Mouse (Mus musculus) limb, embryonic 13.5 days (tissue): Measurements from ENCODE around the gene Ak4. TPM values are rescaled to one million over a fixed set of nuclear protein-coding genes. Genes with fewer than 3 reads are reported as not detected.
"Not testable (repeated sequence)": the region's sequence is repeated elsewhere in the genome, so short reads cannot be mapped to it uniquely, and the experiment has no call there.

ENCODE experiments used
- ATAC-seq: fragments of 200-750 bp; cut with Nextera tagmentation; 2 replicates; pipeline ENCODE4 v1.8.0; 2017; ENCODE audit warnings: low read depth, moderate number of reproducible peaks, moderate TSS enrichment; ENCODE audit not compliant: low FRiP score
- H3K27ac ChIP-seq: fragments of 300-500 bp; sonication (generic); 2 replicates; pipeline ENCODE4 v1.5.1; 2015; ENCODE audit warnings: inconsistent platforms, mild to moderate bottlenecking, moderate library complexity
- H3K27me3 ChIP-seq: fragments of 300-500 bp; sonication (generic); 2 replicates; pipeline ENCODE4 v1.6.1; 2015; ENCODE audit warnings: mild to moderate bottlenecking, inconsistent platforms
- H3K36me3 ChIP-seq: fragments of 300-500 bp; sonication (generic); 2 replicates; pipeline ENCODE4 v1.6.1; 2015; ENCODE audit warnings: inconsistent platforms, mild to moderate bottlenecking, moderate library complexity
- H3K4me1 ChIP-seq: fragments of 300-500 bp; sonication (generic); 2 replicates; pipeline ENCODE4 v1.6.1; 2015; ENCODE audit warnings: inconsistent platforms
- H3K4me2 ChIP-seq: fragments of 300-500 bp; sonication (generic); replicated peaks from 2 replicates; pipeline ENCODE4 v1.6.1; 2015; ENCODE audit warnings: inconsistent platforms, mild to moderate bottlenecking, moderate library complexity
- H3K4me3 ChIP-seq: fragments of 300-500 bp; sonication (generic); 2 replicates; pipeline ENCODE4 v1.5.1; 2015; ENCODE audit warnings: moderate library complexity, mild to moderate bottlenecking, inconsistent platforms
- H3K9ac ChIP-seq: fragments of 300-500 bp; sonication (generic); 2 replicates; pipeline ENCODE4 v1.6.1; 2015; ENCODE audit warnings: mild to moderate bottlenecking, inconsistent platforms
- H3K9me3 ChIP-seq: fragments of 300-500 bp; sonication (generic); 2 replicates; pipeline ENCODE4 v1.6.1; 2016; ENCODE audit warnings: inconsistent platforms
- WGBS: fragments of 180-500 bp; shearing (Covaris S2); methylation state at CpG from one replicate; pipeline ENCODE4 v1.1.7; 2015; 5-methylcytosine and 5-hydroxymethylcytosine counted together
- polyA plus RNA-seq: library from polyadenylated mRNA; unstranded; fragments of >200 nt; fragmentation: Nextera tagmentation; extraction: Ambion mirVana; gene quantifications from 2 replicates; pipeline ENCODE4 v1.2.1, GENCODE M21; 2015

The Ak4 gene
- polyA plus RNA-seq, result 12.1 and 13.2 TPM in 2 replicates

DNA sequence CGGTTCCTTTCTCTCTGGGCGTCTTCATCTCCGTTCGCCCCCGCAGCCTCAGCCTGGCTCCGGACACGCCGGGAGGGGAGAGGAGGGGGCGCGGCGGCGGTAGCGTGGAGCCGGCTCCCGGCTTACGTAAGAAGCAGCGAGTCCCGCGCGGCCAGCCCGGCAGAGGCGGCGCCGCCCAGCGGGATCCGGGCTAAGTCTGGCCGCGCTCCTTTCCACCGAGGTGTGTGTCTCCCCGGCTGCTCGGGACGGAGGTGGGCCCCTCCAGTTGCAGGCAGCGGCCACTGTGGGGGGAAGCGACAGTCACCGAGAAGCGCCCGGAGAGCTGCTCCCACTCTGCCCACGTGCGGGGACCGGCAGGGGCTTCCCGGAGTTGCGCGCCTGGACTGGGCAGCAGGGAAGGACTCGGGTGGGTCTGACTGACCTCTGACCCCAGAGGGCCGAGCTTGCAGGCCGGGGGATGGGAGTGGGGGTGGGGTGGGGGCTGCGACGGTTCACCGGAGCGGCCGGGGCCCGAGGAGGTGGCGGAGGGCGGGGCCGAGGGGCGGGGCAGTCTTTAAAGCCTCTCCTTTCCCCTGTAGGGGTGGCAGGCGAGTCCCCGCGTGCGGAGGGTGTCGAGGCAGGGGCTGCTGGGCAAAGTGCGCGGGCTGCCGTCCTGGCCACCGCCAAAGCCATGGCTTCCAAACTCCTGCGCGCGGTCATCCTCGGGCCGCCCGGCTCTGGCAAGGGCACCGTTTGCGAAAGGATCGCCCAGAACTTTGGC lies at the start of gene Ak4:
TSS of gene Ak4 (plus strand) at position 127 of the 760 bp plus-strand sequence.
- no peaks in the 10 kb centered on the region for H3K9me3 ChIP-seq
- peak within 1 kb of the TSS; percentile 48 for H3K27ac ChIP-seq
- peaks cover 6% of the 10 kb centered on the region; the same call in 1 of the 2 replicates for H3K27me3 ChIP-seq
- peak within 1 kb of the TSS; percentile 85 for H3K9ac ChIP-seq
- ATAC-seq, result peak; percentile 85
- peak within 1 kb of the TSS; percentile 87 for H3K4me2 ChIP-seq
- WGBS, result under 1% methylated on average over 53 of the region's 74 CpGs
- peak within 1 kb of the TSS; percentile 80 for H3K4me3 ChIP-seq
- peaks cover 14% of the 10 kb centered on the region for H3K4me1 ChIP-seq
- H3K36me3 ChIP-seq, result no peaks in the 10 kb centered on the region

DNA sequence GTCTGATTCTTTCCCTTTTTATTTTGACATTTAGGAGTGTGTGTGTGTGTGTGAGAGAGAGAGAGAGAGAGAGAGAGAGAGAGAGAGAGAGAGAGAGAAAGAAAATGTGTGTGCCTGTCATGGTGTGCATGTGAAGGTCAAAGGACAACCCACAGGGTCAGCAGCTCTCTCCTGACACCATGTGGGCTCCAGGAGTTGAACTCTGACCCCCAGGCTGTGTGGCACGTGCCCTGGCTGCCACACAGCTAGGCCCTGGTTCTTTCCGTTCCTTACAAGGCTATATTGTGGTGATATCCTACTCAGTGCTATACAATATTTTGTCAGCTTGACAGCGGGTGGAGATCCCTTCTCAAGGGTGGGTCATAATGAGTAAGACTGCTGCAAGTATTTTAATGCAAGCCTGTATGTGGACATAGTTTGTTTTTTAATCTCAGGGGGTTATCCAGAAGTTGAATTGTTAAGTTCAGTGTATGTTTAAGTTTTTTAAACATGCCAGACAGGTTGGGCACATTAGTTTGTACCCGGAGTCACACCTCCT lies 49.3 kb upstream of the Ak4 start:
- Histone ChIP-seq H3K27ac (no peak overlapping the region), H3K9me3 (no peaks in the 10 kb centered on the region), H3K27me3 (no peaks in the 10 kb centered on the region), H3K4me1 (no peaks in the 10 kb centered on the region), H3K4me3 (no peak overlapping the region), H3K36me3 (no peaks in the 10 kb centered on the region), H3K9ac (no peak overlapping the region), H3K4me2 (no peak overlapping the region)
- WGBS, result 63% methylated on average over 4 of the region's 4 CpGs
- no peak for ATAC-seq

DNA sequence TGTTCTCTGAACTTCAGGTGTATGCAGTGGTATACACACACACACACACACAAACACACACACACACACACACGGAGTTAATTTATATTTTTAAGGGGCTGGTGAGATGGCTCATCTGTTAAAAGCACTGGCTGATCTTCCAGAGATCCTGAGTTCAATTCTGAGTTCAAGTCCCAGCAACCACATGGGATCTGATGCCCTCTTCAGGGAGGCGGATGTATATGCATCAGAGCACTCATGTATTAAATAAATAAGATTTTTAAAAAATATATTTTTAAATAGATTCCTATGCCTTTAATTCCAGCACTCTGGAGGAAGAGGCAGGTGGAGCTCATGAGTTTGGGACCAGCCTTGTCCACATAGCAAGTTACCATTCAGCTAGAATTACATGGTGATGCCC lies 46.8 kb upstream of the Ak4 start:
- WGBS, result 66% methylated on average over 2 of the region's 2 CpGs
- ATAC-seq, result no peak
- no peak overlapping the region for H3K4me3 ChIP-seq
- no peaks in the 10 kb centered on the region for H3K4me1 ChIP-seq
- no peaks in the 10 kb centered on the region for H3K9me3 ChIP-seq
- H3K27me3 ChIP-seq, result no peaks in the 10 kb centered on the region
- no peak overlapping the region for H3K9ac ChIP-seq
- H3K4me2 ChIP-seq, result no peak overlapping the region
- no peak overlapping the region for H3K27ac ChIP-seq
- no peaks in the 10 kb centered on the region for H3K36me3 ChIP-seq

DNA sequence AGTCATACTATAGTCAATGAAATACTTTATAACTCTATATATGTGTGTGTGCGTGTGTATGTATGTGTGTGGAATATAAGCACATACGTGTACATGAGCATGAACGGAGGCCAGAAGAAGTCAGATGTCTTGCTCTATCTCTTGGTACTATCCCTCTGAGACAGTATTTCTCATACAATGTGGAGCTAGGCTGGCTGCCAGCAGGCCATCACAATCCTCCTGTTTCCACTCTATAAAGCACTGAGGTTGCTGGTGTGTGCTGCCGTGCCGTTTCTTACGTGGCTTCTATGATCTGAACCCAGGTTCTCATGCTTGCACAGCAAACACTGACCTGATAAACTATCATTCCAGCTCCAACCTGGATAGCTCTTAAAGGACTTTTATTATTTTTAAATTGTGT lies 46.3 kb upstream of the Ak4 start:
- H3K9me3 ChIP-seq, result no peaks in the 10 kb centered on the region
- no peak overlapping the region for H3K4me3 ChIP-seq
- H3K9ac ChIP-seq, result no peak overlapping the region
- no peaks in the 10 kb centered on the region for H3K36me3 ChIP-seq
- H3K4me2 ChIP-seq, result no peak overlapping the region
- no peak for ATAC-seq
- no peak overlapping the region for H3K27ac ChIP-seq
- 93% methylated on average over 6 of the region's 6 CpGs for WGBS
- no peaks in the 10 kb centered on the region for H3K4me1 ChIP-seq
- H3K27me3 ChIP-seq, result no peaks in the 10 kb centered on the region

DNA sequence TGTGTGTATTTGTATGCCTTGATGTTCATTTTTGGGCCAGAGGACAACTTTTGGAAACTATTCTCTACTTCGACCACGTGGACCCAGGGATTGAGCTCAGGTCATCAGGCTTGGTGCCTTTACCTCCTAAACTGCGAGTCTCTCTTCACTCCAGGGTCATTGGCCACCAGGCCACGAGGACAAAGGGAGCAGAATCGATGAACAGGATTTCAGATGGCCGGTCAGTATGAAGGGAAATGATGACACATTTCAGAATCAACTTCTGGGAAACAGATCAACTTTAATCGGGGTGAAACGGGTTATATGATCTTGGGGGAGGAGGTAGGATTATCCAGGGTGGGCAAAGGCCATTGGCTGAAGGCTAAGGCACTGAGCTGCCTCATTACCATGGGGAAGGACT lies 45.0 kb upstream of the Ak4 start:
- H3K4me2 ChIP-seq, result no peak overlapping the region
- ATAC-seq, result no peak
- H3K4me1 ChIP-seq, result no peaks in the 10 kb centered on the region
- H3K9ac ChIP-seq, result no peak overlapping the region
- no peak overlapping the region for H3K4me3 ChIP-seq
- no peaks in the 10 kb centered on the region for H3K9me3 ChIP-seq
- no peak overlapping the region for H3K27ac ChIP-seq
- WGBS, result 78% methylated on average over 8 of the region's 8 CpGs
- no peaks in the 10 kb centered on the region for H3K36me3 ChIP-seq
- H3K27me3 ChIP-seq, result no peaks in the 10 kb centered on the region

DNA sequence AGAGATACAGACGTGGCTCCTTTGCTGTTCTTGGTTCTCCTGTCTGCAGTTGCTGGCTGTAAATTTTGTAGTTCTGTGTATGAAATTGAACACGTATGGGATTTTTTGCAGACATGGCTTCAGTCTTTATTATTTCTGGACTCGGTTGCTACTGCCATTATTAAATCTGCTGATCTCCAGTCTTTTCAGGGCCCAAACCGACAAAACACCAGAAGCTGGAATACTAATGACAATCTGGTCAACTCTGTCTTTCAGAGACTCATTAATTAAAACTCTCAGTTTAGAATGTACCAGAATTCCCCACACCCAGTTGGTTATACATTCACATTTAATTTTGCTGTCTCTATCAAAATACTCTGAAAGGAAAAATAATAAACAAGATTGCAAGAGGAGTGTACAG lies 42.2 kb upstream of the Ak4 start:
- H3K27ac ChIP-seq, result no peak overlapping the region
- H3K4me3 ChIP-seq, result no peak overlapping the region
- no peak overlapping the region for H3K9ac ChIP-seq
- 72% methylated on average over 4 of the region's 4 CpGs for WGBS
- ATAC-seq, result no peak
- no peaks in the 10 kb centered on the region for H3K9me3 ChIP-seq
- H3K27me3 ChIP-seq, result no peaks in the 10 kb centered on the region
- no peaks in the 10 kb centered on the region for H3K4me1 ChIP-seq
- H3K36me3 ChIP-seq, result no peaks in the 10 kb centered on the region
- no peak overlapping the region for H3K4me2 ChIP-seq

DNA sequence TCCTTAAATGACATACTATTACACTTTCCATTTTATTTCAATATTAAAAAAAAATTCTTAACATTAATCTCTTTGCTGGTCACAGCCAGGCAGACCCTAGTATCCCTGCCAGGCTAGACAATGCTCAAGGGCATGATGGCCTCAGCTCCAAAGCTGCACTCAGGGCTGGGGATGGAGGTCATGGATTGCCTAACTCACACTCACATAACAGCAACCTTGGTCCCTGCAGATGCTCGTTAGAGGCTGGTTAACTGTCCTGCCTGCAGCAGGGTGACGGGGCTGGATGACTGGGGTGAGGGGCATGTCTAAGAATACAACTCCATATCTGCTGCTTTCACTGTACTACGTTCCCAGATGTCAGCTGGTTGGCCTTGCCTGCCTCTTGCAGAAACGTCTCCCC lies 40.8 kb upstream of the Ak4 start:
- Histone ChIP-seq H3K36me3 (no peaks in the 10 kb centered on the region), H3K9ac (no peak overlapping the region), H3K4me3 (no peak overlapping the region), H3K4me2 (no peak overlapping the region), H3K27ac (no peak overlapping the region), H3K9me3 (no peaks in the 10 kb centered on the region), H3K4me1 (no peaks in the 10 kb centered on the region), H3K27me3 (no peaks in the 10 kb centered on the region)
- ATAC-seq, result no peak
- 52% methylated on average over 4 of the region's 4 CpGs for WGBS

DNA sequence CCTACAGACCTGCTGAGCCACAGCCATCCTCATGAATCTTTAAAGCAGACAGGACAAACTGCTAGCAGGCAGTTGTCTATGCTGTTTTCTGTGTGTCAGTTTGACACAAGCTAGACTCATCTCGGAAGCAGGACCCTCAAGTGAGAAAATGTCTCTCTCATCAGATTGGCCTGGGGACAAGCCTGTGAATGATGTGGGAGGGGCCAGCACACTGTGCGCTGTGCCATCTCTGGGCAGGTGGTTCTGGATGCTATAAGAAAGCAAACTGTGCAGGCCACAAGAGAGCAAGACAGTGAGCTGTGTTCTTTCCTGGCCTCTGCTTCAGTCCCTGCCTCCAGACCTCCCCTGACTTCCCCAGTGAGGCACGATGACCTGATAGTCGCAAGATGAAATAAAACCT lies 40.3 kb upstream of the Ak4 start:
- no peak overlapping the region for H3K27ac ChIP-seq
- no peaks in the 10 kb centered on the region for H3K9me3 ChIP-seq
- H3K9ac ChIP-seq, result no peak overlapping the region
- no peaks in the 10 kb centered on the region for H3K4me1 ChIP-seq
- H3K27me3 ChIP-seq, result no peaks in the 10 kb centered on the region
- no peaks in the 10 kb centered on the region for H3K36me3 ChIP-seq
- 76% methylated on average over 4 of the region's 4 CpGs for WGBS
- no peak overlapping the region for H3K4me3 ChIP-seq
- no peak overlapping the region for H3K4me2 ChIP-seq
- no peak for ATAC-seq

DNA sequence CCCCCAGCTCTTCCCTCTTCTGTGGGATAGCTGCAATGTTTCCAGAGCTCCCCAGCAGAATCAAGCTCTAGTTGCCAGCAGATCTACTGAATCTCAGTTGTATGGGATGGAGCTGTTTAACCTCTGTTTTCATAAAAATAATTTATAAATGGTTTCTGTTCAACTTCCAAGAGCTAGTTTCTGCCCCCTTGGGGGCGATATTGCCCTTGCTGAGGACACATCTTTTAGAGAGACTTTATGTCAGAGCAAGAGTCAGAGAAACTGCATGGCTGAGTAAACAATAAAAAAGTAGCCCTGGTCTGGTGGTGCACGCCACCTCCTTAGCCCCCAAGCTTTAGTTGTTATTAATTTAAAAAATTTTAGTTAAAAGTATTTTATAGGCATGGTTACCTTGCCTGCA lies 34.1 kb upstream of the Ak4 start:
- no peaks in the 10 kb centered on the region for H3K9me3 ChIP-seq
- no peaks in the 10 kb centered on the region for H3K27me3 ChIP-seq
- H3K27ac ChIP-seq, result no peak overlapping the region
- H3K4me1 ChIP-seq, result no peaks in the 10 kb centered on the region
- no peak overlapping the region for H3K4me3 ChIP-seq
- H3K4me2 ChIP-seq, result no peak overlapping the region
- H3K36me3 ChIP-seq, result no peaks in the 10 kb centered on the region
- ATAC-seq, result no peak
- no peak overlapping the region for H3K9ac ChIP-seq
- WGBS, result 52% methylated on average over 2 of the region's 2 CpGs

DNA sequence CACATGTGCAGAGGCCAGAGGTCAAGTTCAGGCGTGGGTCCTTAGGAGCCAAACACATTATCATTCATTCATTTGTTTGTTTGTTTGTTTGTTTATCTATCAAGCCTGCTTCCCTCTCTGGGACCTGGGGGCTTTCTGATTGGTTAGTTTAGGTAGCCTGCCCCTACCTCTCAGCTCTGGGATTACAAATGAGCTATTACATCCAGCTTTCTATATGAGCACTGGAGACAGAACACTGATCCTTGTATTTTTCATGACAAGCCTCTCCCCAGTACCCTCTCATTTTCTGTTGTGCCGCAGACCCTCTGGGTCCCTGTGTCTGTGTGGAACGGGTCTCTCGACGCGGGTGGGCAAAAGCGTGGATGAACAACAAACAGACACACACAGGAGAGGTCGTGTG lies 30.8 kb upstream of the Ak4 start:
- Histone ChIP-seq H3K4me3 (no peak overlapping the region), H3K27me3 (no peaks in the 10 kb centered on the region), H3K4me1 (no peaks in the 10 kb centered on the region), H3K4me2 (no peak overlapping the region), H3K36me3 (no peaks in the 10 kb centered on the region), H3K9me3 (no peaks in the 10 kb centered on the region), H3K27ac (no peak overlapping the region), H3K9ac (no peak overlapping the region)
- 85% methylated on average over 8 of the region's 8 CpGs for WGBS
- no peak for ATAC-seq

DNA sequence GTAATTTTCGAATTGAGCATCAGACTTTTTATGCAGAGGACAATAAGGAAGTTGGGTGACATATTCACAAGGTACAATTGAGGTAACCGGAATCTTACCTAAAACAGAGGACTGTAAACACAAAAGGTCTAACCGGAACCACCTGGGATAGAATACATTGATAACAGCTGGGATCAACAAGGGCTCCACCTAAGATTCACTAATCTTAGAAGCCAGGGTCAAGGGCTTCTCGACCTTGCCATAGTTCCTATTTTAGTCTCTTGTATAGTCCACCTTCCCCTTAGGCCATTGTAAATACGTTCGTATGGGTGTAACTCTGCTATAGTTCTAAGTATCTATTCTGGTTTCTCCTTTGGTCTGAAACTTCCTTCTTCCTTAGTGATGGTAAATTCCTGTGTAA lies 30.4 kb upstream of the Ak4 start:
- H3K36me3 ChIP-seq, H3K9me3 ChIP-seq, H3K4me1 ChIP-seq, H3K27me3 ChIP-seq, ATAC-seq, H3K4me2 ChIP-seq, H3K9ac ChIP-seq, H3K27ac ChIP-seq, H3K4me3 ChIP-seq: not testable (repeated sequence)
- 82% methylated on average over 6 of the region's 6 CpGs for WGBS

DNA sequence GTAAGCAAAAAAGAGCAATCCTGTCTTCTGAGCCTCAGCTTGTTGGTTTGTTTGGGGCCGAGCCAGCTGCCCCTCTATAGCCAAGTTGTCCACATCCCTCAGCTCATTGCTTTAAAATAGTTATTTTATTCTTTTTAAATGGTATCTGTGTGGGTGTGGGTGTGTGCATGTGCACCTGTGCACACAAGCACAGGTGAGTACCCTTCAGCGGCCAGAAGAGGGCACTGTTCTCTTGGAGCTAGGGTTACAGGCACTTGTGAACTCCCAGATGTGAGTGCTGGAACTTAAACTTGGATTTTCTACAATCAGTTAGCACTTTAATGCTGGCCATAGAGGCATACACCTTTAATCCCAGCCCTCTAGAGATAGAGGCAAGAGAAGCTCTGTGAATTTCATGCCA lies 26.8 kb upstream of the Ak4 start:
- ATAC-seq, result no peak

DNA sequence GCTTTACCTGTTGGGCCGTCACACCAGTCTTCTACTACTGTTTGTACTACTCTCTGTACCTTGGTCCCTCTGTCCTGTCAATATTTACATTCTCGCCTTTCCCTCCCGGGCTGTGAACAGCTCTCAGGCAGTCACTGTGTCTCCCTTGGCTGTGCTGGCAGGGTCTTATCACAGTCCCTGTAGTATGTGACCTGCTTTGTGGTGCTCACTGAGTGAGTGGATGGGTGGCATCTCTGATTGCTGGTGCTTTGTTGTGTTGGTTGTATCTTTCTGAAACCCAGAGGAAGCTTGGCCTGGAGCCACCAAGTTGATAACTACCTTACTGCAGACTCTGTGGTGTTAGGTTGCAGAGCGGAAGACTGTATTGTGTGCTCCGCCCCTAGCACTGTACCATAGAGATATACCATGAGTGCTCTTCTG lies 25.8 kb upstream of the Ak4 start:
- Histone ChIP-seq H3K27me3 (no peaks in the 10 kb centered on the region), H3K4me2 (no peak overlapping the region), H3K27ac (no peak overlapping the region), H3K4me1 (no peaks in the 10 kb centered on the region), H3K9ac (no peak overlapping the region), H3K4me3 (no peak overlapping the region), H3K36me3 (no peaks in the 10 kb centered on the region), H3K9me3 (no peaks in the 10 kb centered on the region)
- WGBS, result 71% methylated on average over 5 of the region's 5 CpGs
- no peak for ATAC-seq

More for the DNA sequence above, 26.8 kb upstream of the Ak4 start:
- no peak overlapping the region for H3K4me2 ChIP-seq
- no peaks in the 10 kb centered on the region for H3K36me3 ChIP-seq
- H3K4me3 ChIP-seq, result no peak overlapping the region
- no peaks in the 10 kb centered on the region for H3K4me1 ChIP-seq
- no peak overlapping the region for H3K9ac ChIP-seq
- 38% methylated on average over 2 of the region's 2 CpGs for WGBS
- H3K27ac ChIP-seq, result no peak overlapping the region
- no peaks in the 10 kb centered on the region for H3K9me3 ChIP-seq
- H3K27me3 ChIP-seq, result no peaks in the 10 kb centered on the region
